ENCODE assay signal across 9 mouse cellular contexts in the genomic region with DNA sequence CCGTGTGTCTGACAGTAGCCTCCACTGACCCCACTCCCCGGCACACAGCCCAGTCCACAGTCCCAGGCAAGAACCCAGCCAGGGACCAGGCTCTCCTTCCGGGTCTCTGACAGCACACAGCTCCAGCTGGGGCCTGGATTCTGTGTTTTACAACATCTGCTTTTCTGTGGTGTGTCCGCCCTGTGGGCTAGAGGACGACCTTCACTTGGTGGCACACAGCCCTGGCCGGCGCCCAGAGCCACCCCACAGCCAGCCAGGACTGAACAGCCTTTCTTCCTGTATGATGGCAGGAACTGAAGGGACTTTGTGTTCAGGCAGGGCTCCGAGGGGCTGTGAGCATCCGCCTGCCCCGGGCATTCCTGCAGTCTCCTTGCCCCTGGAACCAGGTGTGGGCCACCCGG. TPM values are rescaled to one million over a fixed set of nuclear protein-coding genes. Genes with fewer than 3 reads are reported as not detected.
A peak's percentile ranks its signal among the peaks of the same experiment; 100 is the strongest.
DNase-seq lines count a peak whose midpoint lies in the region; ATAC-seq and TF ChIP-seq lines count a peak whose summit lies in the region.
"Had no signal": no experiment of that assay in that cellular context is flagged by ENCODE, and none has a peak within 500 bp of the region (broad histone marks: within the 10 kb centered on the region; RNA-seq: fewer than 3 reads in every experiment).

No protein-coding gene starts in this region.

- H3K27me3 ChIP-seq in kidney, adult 2 months (replicated peaks; ENCODE audit: control insufficient read depth, insufficient read depth, low read length) = no peaks in the 10 kb centered on the region
- no peaks in the 10 kb centered on the region for H3K27me3 ChIP-seq in kidney, embryonic 15.5 days
- H3K27me3 ChIP-seq in neural tube, embryonic 14.5 days (ENCODE audit: control insufficient read depth, insufficient read depth, low read length) = no peaks in the 10 kb centered on the region
- H3K27me3 ChIP-seq: midbrain, embryonic 12.5 days had no signal

- no peak overlapping the region for H3K9ac ChIP-seq in kidney, embryonic 15.5 days
- no peak overlapping the region for H3K9ac ChIP-seq in neural tube, embryonic 14.5 days (replicated peaks; ENCODE audit: low read depth, low read length)
- H3K9ac ChIP-seq: midbrain, embryonic 12.5 days had no signal

- no peaks in the 10 kb centered on the region for H3K9me3 ChIP-seq in kidney, embryonic 15.5 days (replicated peaks)
- no peaks in the 10 kb centered on the region for H3K9me3 ChIP-seq in neural tube, embryonic 14.5 days (ENCODE audit: control insufficient read depth, low read length)
- H3K9me3 ChIP-seq: midbrain, embryonic 12.5 days had no signal

- H3K4me3 ChIP-seq in kidney, adult 2 months (ENCODE audit: insufficient read depth, low read depth, low read length) = no peak overlapping the region
- no peak overlapping the region for H3K4me3 ChIP-seq in kidney, embryonic 15.5 days (replicated peaks)
- H3K4me3 ChIP-seq in neural tube, embryonic 14.5 days (ENCODE audit: low read depth, low read length) = no peak overlapping the region
- H3K4me3 ChIP-seq: midbrain, embryonic 12.5 days had no signal

- ATAC-seq in kidney, embryonic 15.5 days (replicated peaks; ENCODE audit: low FRiP score) = no peak
- no peak; the same call in 1 of the 2 replicates for ATAC-seq in neural tube, embryonic 14.5 days (ENCODE audit: low read depth)
- ATAC-seq in granulocyte monocyte progenitor cell, adult 5-6 weeks (replicated peaks; ENCODE audit: poor library complexity, severe bottlenecking) = no peak

- WGBS in kidney, adult 2 months = 38% methylated on average over 11 of the region's 11 CpGs
- WGBS in kidney, embryonic 15.5 days = 69% methylated on average over 11 of the region's 11 CpGs
- WGBS in neural tube, embryonic 14.5 days = 72% methylated on average over 11 of the region's 11 CpGs

- H3K4me2 ChIP-seq in kidney, embryonic 15.5 days = no peak overlapping the region
- H3K4me2 ChIP-seq in neural tube, embryonic 14.5 days (ENCODE audit: low read depth, low read length) = no peak overlapping the region
- H3K4me2 ChIP-seq: midbrain, embryonic 12.5 days had no signal

- peaks cover 10% of the 10 kb centered on the region; the same call in 1 of the 2 replicates for H3K4me1 ChIP-seq in kidney, adult 2 months (ENCODE audit: control insufficient read depth, insufficient read depth, low read length)
- H3K4me1 ChIP-seq in kidney, embryonic 15.5 days = peaks cover 26% of the 10 kb centered on the region
- H3K4me1 ChIP-seq in neural tube, embryonic 14.5 days (ENCODE audit: control insufficient read depth, insufficient read depth, low read length) = no peaks in the 10 kb centered on the region
- H3K4me1 ChIP-seq: midbrain, embryonic 12.5 days had no signal

- peak overlapping the region; percentile 33; the same call in 1 of the 2 replicates for H3K27ac ChIP-seq in kidney, adult 2 months (ENCODE audit: insufficient read depth, low read depth, low read length)
- no peak overlapping the region for H3K27ac ChIP-seq in kidney, embryonic 15.5 days
- H3K27ac ChIP-seq in neural tube, embryonic 14.5 days (ENCODE audit: low read depth, low read length) = peak overlapping the region; percentile 35; the same call in 1 of the 2 replicates
- H3K27ac ChIP-seq: midbrain, embryonic 12.5 days had no signal

- H3K36me3 ChIP-seq in kidney, adult 2 months (ENCODE audit: control insufficient read depth, insufficient read depth, low read length) = no peaks in the 10 kb centered on the region
- H3K36me3 ChIP-seq in kidney, embryonic 15.5 days = peaks cover 82% of the 10 kb centered on the region
- no peaks in the 10 kb centered on the region for H3K36me3 ChIP-seq in neural tube, embryonic 14.5 days (ENCODE audit: control insufficient read depth, insufficient read depth, low read length)

- no peak for TF ChIP-seq CTCF in kidney, adult 2 months (conservative IDR thresholded peaks at IDR 0.05; ENCODE audit: insufficient read depth, insufficient read length, low read depth, low read length)

- DNase-seq in kidney, adult 2 months = peak; percentile 65
- DNase-seq in cerebellum, postnatal 14 days = peak; percentile 73 to 75
- DNase-seq in heart, adult 18-20 months = peak; percentile 81 to 87
- peak; percentile 24 for DNase-seq in layer of hippocampus, adult 9-10 months (ENCODE audit: low spot score)
- DNase-seq in embryo, embryonic 9.5 days (ENCODE audit: extremely low spot score) = no peak

- no peak for TF ChIP-seq POLR2A in kidney, adult 2 months (IDR thresholded peaks at IDR 0.05; ENCODE audit: low read depth, low read length)

RNA-seq across cellular contexts. Expression of gene Arhgap8, which starts 22.2 kb away (rescaled TPM):
- 4.7 and 5.3 TPM in 2 replicates for polyA plus RNA-seq in kidney, adult 2 months (2012; rRNA removed)
- 7.9 and 10.3 TPM in 2 replicates for polyA plus RNA-seq in kidney, embryonic 15.5 days (2015; fragmentation: Nextera tagmentation; extraction: Ambion mirVana)
- total RNA-seq in heart, adult 18-20 months (2021) = 1 to 10 TPM; 1.4 TPM
- 2.5 and 2.8 TPM in 2 replicates for polyA plus RNA-seq in neural tube, embryonic 14.5 days (2014; fragmentation: Nextera tagmentation; extraction: Ambion mirVana)
- not detected in 2 replicates for total RNA-seq in granulocyte monocyte progenitor cell, adult 5-6 weeks (2014; fragmentation: Nextera tagmentation)
- not detected in 2 replicates for total RNA-seq in granulocyte monocyte progenitor cell, adult 5-6 weeks (2017)

RNA-seq across cellular contexts. Expression of gene Prr5, which starts 28.2 kb away (rescaled TPM):
- 63.6 and 68.4 TPM in 2 replicates for polyA plus RNA-seq in kidney, adult 2 months (2012; rRNA removed)
- polyA plus RNA-seq in kidney, embryonic 15.5 days (2015; fragmentation: Nextera tagmentation; extraction: Ambion mirVana) = 40.3 and 46.8 TPM in 2 replicates
- 1 to 10 TPM; 4.3 to 6.2 TPM for total RNA-seq in heart, adult 18-20 months (2021)
- polyA plus RNA-seq in neural tube, embryonic 14.5 days (2014; fragmentation: Nextera tagmentation; extraction: Ambion mirVana) = 23.6 and 27.9 TPM in 2 replicates
- 16.4 and 16.9 TPM in 2 replicates for total RNA-seq in granulocyte monocyte progenitor cell, adult 5-6 weeks (2014; fragmentation: Nextera tagmentation)
- 3.9 and 4.9 TPM in 2 replicates for total RNA-seq in granulocyte monocyte progenitor cell, adult 5-6 weeks (2017)
